Mouse (Mus musculus) heart, adult 9 months (tissue): Measurements from ENCODE around the gene Helb.

Experiments
- DNase-seq, 2 experiments: peaks; one replicate each; pipeline ENCODE4 v3.0.0; 2022; ENCODE audit warnings: low spot score in 2 of 2

Helb gene

DNA sequence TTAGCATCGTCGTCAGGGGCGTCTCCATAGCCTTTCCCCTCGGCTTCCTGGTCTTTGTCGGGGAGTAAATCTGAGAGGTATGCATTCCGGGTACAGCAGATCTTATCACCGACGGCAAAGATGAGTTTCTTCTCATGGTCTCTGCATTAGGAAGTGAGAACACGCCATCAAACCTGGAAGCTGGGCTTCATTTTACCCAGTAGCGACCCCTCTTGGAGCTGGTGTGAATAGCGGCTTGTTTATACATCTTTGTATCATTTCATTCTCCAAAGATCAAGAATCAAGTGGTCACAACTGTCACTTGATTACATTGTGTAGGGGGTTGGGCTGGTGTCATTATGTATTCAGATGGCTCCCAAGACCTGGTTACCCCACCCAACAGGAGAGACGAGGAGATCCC is 20.2 kb downstream of the Helb start:
- DNase-seq: no peak

DNA sequence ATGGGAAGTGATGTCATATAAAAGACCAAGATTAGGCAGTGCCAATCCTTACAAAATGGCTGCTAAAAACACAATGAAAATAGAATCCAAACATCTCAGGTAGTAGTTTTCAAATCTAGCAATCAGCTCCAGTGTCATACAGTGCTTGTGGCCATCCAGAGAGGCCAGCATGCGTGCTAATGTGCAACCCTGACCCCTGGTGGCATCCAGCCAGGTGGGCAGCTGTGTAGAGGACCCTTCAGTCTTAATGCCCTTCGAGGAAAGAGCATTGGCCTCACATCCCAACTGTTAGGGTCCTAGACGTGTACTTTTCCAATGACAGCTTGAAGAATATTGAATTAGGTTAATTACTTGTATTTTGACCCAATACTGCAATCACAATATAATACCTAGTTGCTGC is 34.9 kb downstream of the Helb start:
- DNase-seq: no peak

DNA sequence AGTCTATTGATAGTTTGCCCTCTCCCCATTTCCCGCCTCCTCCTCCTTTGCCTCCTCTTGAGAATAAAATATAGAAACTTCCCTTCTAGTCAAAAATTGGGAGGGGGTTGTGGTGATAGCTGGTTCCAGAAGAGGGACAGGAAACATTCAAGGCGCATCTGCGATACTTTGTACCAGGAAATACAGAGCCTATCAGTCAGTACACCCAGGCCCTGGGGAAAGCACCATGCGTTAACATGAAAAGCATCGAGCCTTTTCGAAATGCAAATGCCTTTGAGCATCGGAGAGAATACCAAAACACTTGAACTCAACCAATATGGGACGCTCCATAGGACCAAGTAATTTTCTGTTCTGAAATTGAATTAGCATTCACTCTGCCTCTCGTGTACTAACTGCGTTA is 46.5 kb downstream of the Helb start:
- DNase-seq: no peak

DNA sequence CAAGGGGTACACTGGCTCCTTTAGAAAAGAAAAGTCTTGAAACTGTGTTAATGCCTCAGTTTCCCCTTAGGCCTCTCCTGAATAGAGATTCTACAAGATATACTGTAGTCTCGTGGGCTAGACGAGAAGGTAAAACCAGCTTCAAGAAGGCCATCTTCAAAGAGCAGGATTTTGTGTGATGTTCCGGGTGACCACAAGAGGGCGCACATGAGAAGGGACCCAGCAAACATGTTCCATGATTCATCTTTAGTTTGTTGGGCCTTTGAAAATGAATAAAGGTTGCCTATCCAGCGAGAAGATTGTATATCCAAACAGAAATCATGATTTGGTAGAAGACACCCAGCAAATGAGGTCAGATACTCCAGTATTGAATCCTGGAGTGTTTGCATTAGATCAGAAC is 48.4 kb downstream of the Helb start:
- DNase-seq: peak in 1 of 2 experiments; percentile 8

DNA sequence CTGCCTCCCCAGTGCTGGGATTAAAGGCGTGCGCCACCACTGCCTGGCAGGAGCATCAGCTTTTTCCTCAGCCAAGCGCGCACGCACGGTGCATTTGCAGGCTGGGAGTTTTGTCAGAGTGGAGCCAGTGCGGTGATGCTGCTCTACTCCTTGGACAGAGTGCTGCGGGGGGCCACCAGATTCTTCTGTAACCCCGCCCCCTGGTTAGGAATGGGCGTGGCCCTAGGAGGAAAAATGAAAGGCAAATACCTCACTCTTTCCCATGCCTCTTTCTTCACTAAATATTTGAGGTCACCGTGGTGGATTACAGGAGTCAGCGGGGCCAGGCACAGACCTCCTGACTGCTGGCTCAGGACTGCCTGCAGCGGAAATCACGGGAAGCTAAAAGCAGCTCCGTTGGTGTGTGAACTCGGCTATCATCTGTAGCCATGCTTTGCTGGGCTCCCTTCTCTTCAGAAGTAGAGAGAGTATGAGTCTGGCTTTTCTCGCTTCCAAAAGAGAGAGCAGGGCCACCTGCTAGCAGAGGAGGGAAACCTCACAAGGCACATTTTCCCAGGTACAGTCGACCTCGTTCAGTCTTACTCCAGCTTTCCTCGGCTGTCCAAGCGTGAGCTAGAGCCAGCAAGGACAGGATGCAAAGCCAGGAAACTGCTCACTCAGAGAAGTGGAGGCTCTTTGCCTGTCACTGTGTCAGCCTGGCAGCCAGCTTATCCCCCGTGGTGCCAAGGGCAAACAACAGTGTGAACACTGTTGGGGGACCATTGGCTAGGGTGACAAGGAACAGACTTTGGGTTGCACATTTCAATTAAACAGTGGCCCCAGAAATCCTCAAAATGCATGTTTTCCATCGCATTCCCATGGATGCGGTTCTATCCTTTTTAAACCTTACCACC is 51.3 kb downstream of the Helb start:
- no peak for DNase-seq

DNA sequence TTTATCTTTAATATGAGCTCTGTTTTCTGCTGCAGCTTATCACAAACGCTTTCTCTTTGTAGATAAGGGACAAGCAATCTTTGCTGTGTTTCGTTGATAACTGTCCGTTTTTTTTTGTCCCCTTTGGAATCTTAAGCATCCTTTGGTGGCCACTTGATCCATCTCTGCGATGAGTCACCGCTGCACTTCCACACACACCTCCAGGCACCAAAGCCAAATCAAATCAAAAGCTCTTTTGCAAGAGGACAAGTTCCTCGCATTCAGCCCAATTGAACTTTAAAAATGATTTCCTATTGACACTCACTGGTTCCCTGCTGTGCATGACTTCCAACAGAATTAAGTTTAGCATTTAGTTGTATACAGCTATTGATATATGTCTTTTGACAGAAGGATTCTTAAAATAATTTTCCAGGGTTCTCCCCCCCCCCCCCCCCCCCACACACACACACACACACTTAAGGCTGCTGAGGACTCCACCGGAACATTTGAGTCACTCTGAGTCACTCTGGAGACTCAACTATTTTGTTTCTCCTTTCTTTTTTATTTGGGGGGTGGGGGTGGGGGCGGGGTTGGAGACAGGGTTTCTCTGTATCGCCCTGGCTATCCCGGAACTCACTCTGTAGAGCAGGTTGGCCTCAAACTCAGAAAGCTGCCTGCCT is 52.1 kb downstream of the Helb start:
- DNase-seq: peak in 1 of 2 experiments; percentile 4

DNA sequence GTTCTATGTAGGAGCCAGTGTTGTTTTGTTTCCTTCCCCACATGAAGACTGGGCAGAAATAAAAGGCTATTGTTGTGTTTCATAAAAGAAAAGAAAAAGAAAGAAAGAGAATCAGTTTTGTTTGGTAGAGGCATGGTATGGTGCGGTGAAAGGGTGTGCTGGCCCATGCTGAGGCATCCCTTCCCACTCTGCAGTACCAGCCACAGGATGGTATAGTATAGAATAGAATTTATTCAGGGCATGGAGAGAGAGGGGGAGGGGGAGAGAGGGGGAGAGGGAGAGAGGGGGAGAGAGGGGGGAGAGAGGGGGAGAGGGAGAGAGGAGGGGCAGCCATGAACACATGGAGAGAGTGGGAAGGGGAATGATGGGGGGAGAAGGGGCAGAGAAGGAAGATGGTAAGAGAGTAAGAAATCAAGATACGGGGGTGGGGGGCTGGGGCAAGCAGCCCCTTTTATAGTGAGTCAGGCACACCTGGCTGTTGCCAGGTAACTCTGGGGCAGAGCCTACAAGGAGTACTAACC is 68.0 kb downstream of the Helb start:
- no peak for DNase-seq

DNA sequence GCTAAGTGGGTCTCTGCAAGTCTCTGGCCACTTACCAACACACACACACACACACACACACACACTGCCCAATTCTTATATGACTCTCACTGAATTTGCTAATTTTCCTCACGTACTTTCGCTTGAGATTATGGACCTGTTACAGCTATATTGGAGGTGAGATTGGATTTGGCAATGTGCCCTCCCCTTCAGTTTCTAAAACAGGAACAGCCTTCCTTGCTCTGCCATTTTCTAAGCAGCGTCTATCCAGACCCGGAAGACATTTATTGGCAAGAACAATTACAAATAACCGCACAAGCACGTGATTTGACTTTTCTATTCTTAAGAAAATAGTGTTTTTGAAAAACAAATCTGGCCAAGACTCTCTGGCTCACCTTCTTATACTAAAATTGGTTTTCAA is 68.5 kb downstream of the Helb start:
- no peak for DNase-seq

DNA sequence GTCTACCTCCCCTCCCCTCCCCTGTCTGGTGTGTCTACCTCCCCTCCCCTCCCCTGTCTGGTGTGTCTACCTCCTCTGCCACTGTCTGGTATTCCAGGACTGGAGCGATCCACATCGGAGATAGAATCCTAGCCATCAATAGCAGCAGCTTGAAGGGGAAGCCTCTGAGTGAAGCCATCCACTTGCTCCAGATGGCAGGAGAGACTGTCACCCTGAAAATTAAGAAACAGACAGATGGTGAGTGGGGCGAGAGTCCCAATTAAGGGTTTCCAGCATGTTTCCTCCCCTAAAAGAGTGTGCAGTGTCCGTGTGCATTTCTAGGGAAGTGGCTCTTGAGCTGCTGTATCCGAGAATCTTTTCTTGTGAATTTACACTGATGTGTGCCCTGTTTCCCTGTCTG is 74.6 kb downstream of the Helb start:
- DNase-seq: no peak

DNA sequence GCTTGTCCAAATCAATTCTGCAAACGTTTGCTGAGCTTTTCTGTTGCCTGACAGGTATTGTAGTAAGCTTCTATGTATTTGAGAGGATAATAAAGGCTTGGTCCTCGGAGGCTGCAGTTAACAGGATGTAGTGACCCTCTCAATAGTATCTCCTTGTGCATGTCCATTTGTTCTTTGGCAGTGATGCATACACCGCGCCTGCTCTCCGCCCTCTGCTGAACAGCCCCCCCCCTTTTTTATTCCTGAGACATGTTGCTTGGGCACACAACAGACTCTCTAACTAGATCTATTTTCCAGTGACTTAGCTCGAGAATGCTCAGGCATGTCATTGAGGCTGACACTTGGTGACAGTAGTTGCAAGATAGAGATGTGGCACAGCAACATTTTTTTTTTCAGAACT is 77.0 kb downstream of the Helb start:
- no peak for DNase-seq

DNA sequence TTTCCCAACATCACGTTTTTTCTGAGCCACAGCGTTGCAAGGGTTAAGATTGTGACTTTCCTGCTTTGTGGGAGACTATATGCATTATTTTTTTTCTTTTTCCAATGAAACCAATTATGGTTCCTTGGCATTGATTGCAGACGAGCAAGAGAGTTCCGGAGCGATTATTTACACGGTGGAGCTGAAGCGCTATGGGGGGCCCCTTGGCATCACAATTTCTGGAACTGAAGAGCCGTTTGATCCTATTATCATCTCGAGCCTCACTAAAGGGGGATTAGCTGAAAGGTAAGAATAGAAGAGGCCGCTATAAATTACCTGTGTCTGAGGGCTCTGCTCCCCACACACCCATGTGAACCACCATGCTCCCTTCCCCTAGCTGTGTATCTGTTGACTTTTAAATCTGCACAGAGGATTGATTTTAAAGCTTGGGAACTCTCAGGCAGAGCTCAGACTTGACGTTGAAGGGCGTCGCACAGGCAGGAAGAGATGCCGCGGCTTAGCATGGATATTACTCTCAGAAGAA is 77.5 kb downstream of the Helb start:
- no peak for DNase-seq

DNA sequence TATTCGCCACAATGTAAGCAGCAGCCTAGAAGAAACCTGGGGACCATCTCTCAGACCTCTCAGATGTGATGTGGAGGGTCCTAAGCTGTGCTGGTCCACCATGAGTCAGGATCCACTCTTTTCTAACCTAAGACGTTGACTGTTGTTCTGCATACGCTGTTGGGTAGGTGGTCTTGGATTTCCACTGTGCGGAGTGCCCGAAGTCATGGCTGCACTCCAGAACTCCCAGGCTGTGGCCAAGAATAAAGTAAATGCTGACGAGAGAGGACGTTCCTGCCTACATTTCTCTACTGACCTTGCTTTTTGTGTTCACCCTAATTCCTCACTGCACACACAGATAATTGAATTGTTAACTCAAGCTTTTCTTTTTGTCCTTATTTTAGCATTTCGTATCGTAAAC is 78.9 kb downstream of the Helb start:
- DNase-seq: no peak
